Mouse (Mus musculus) thymus, postnatal 4 days (tissue): ENCODE measurements at regions not wholly inside any gene's neighbourhood (a gene's known extent, or its start where the extent isn't known, plus 50 kb on each side); places are given as distances from the start of the nearest gene placed in this dataset.

ENCODE experiments used
- DNase-seq: peaks from one replicate; pipeline ENCODE4 v3.0.0; 2021

GRCm38 (mm10) chr3:138668394-138669092, 73.5 kb upstream of the Tspan5 start:
- DNase-seq, result peak; percentile 20

- no peak for DNase-seq
These were observed 66.1 kb upstream of the Tspan5 start for GRCm38 (mm10) chr3:138675881-138676280.

- DNase-seq, result no peak
These were observed 63.6 kb upstream of the Tspan5 start for GRCm38 (mm10) chr3:138678351-138678750.

- no peak for DNase-seq
These were observed 55.3 kb upstream of the Tspan5 start for GRCm38 (mm10) chr3:138686636-138687230.

GRCm38 (mm10) chr3:138688606-138689005, 53.4 kb upstream of the Tspan5 start:
- no peak for DNase-seq
